Mouse (Mus musculus) ovary, postnatal 14 days (tissue): ENCODE results near the gene Spaar.
"Not testable (repeated sequence)": the region's sequence is repeated elsewhere in the genome, so short reads cannot be mapped to it uniquely, and the experiment has no call there.

Source experiments
- DNase-seq: peaks from one replicate; pipeline ENCODE4 v3.0.0; 2022; ENCODE audit warnings: low spot score

Spaar gene

GRCm38 (mm10) chr4:43728576-43728954, 1.3 kb upstream of the Spaar start:
- DNase-seq = no peak

GRCm38 (mm10) chr4:43729126-43729525, 708 bp upstream of the Spaar start:
- no peak for DNase-seq

GRCm38 (mm10) chr4:43730750-43731297, 990 bp downstream of the Spaar start:
- DNase-seq = no peak

- no peak for DNase-seq
Measured at GRCm38 (mm10) chr4:43732171-43732570, 2.3 kb downstream of the Spaar start.

GRCm38 (mm10) chr4:43733186-43733585, 3.4 kb downstream of the Spaar start:
- DNase-seq = no peak

- no peak for DNase-seq
Measured at GRCm38 (mm10) chr4:43737144-43737543, 7.3 kb downstream of the Spaar start.

- no peak for DNase-seq
Measured at GRCm38 (mm10) chr4:43738989-43739674, 9.3 kb downstream of the Spaar start.

- no peak for DNase-seq
Measured at GRCm38 (mm10) chr4:43741526-43741925, 11.7 kb downstream of the Spaar start.

- no peak for DNase-seq
Measured at GRCm38 (mm10) chr4:43742637-43743036, 12.8 kb downstream of the Spaar start.

- no peak for DNase-seq
Measured at GRCm38 (mm10) chr4:43743099-43743498, 13.3 kb downstream of the Spaar start.

- DNase-seq = no peak
Measured at GRCm38 (mm10) chr4:43745187-43745586, 15.4 kb downstream of the Spaar start.

GRCm38 (mm10) chr4:43757213-43757612, 27.4 kb downstream of the Spaar start:
- DNase-seq = no peak

GRCm38 (mm10) chr4:43759571-43760418, 30.0 kb downstream of the Spaar start:
- DNase-seq = no peak

GRCm38 (mm10) chr4:43760460-43760859, 30.6 kb downstream of the Spaar start:
- DNase-seq = peak; percentile 41

GRCm38 (mm10) chr4:43761336-43761735, 31.5 kb downstream of the Spaar start:
- no peak for DNase-seq

- DNase-seq = peak; percentile 58
Measured at GRCm38 (mm10) chr4:43763410-43763809, 33.6 kb downstream of the Spaar start.

- DNase-seq = no peak
Measured at GRCm38 (mm10) chr4:43768341-43768740, 38.5 kb downstream of the Spaar start.

GRCm38 (mm10) chr4:43769374-43769773, 39.5 kb downstream of the Spaar start:
- DNase-seq = no peak

GRCm38 (mm10) chr4:43770909-43771308, 41.1 kb downstream of the Spaar start, which contains the start of gene Olfr159:
Gene Olfr159, minus strand, starts transcription at chr4:43771009.
- DNase-seq = no peak

- DNase-seq = no peak
Measured at GRCm38 (mm10) chr4:43771626-43772025, 41.8 kb downstream of the Spaar start.

GRCm38 (mm10) chr4:43772304-43772703, 42.5 kb downstream of the Spaar start:
- no peak for DNase-seq

- no peak for DNase-seq
Measured at GRCm38 (mm10) chr4:43795296-43795695, 65.5 kb downstream of the Spaar start.

GRCm38 (mm10) chr4:43795844-43796243, 66.0 kb downstream of the Spaar start:
- DNase-seq = not testable (repeated sequence)
